Mouse (Mus musculus) liver, embryonic 13.5 days (tissue): ENCODE measurements around the gene Tdrd3. TPM values are rescaled to one million over a fixed set of nuclear protein-coding genes. Genes with fewer than 3 reads are reported as not detected.
A peak's percentile ranks its signal among the peaks of the same experiment; 100 is the strongest.

Source experiments
- ATAC-seq: fragments of 200-750 bp; cut with Nextera tagmentation; 2 replicates; pipeline ENCODE4 v1.8.0; 2017; ENCODE audit warnings: low read depth, mild to moderate bottlenecking, moderate number of reproducible peaks, moderate library complexity
- DNase-seq: peaks from one replicate; pipeline ENCODE4 v3.0.0; 2022
- H3K27ac ChIP-seq: fragments of 300-500 bp; sonication (generic); 2 replicates; pipeline ENCODE4 v1.5.1; 2015; ENCODE audit warnings: moderate library complexity, mild to moderate bottlenecking, inconsistent platforms
- H3K27me3 ChIP-seq: fragments of 300-500 bp; sonication (generic); 2 replicates; pipeline ENCODE4 v1.6.1; 2015; ENCODE audit warnings: mild to moderate bottlenecking, inconsistent platforms
- H3K36me3 ChIP-seq: fragments of 300-500 bp; sonication (generic); 2 replicates; pipeline ENCODE4 v1.6.1; 2015; ENCODE audit warnings: mild to moderate bottlenecking, inconsistent platforms
- H3K4me1 ChIP-seq: fragments of 300-500 bp; sonication (generic); replicated peaks from 2 replicates; pipeline ENCODE4 v1.6.1; 2015; ENCODE audit warnings: inconsistent platforms
- H3K4me2 ChIP-seq: fragments of 300-500 bp; sonication (generic); 2 replicates; pipeline ENCODE4 v1.6.1; 2015; ENCODE audit warnings: inconsistent platforms, mild to moderate bottlenecking, moderate library complexity
- H3K4me3 ChIP-seq: fragments of 300-500 bp; sonication (generic); replicated peaks from 2 replicates; pipeline ENCODE4 v1.5.1; 2015; ENCODE audit warnings: mild to moderate bottlenecking, inconsistent platforms
- H3K9ac ChIP-seq: fragments of 300-500 bp; sonication (generic); 2 replicates; pipeline ENCODE4 v1.6.1; 2015; ENCODE audit warnings: mild to moderate bottlenecking, inconsistent platforms
- H3K9me3 ChIP-seq: fragments of 300-500 bp; sonication (generic); replicated peaks from 2 replicates; pipeline ENCODE4 v1.6.1; 2016; ENCODE audit warnings: inconsistent platforms
- WGBS: fragments of 180-500 bp; shearing (Covaris S2); methylation state at CpG from one replicate; pipeline ENCODE4 v1.1.7; 2015; ENCODE audit not compliant: insufficient replicate concordance; 5-methylcytosine and 5-hydroxymethylcytosine counted together
- polyA plus RNA-seq: library from polyadenylated mRNA; unstranded; fragments of >200 nt; fragmentation: Nextera tagmentation; extraction: Ambion mirVana; gene quantifications from 2 replicates; pipeline ENCODE4 v1.2.1, GENCODE M21; 2015

The Tdrd3 gene
- polyA plus RNA-seq, 1 experiment from 2014 or later = 7.8 TPM

- ATAC-seq (no peak), DNase-seq (no peak)
- Histone ChIP-seq H3K4me2 (peak overlapping the region; percentile 4; the same call in 1 of the 2 replicates), H3K36me3 (no peaks in the 10 kb centered on the region), H3K9ac (no peak overlapping the region), H3K4me1 (no peaks in the 10 kb centered on the region), H3K27ac (no peak overlapping the region), H3K4me3 (no peak overlapping the region), H3K27me3 (no peaks in the 10 kb centered on the region), H3K9me3 (no peaks in the 10 kb centered on the region)
- 16% methylated on average over 15 of the region's 15 CpGs for WGBS
Measured at GRCm38 (mm10) chr14:87568447-87568908, 152.0 kb downstream of the Tdrd3 start.

GRCm38 (mm10) chr14:87569471-87569870 lies 153.0 kb downstream of the Tdrd3 start:
- H3K4me1 ChIP-seq = no peaks in the 10 kb centered on the region
- H3K9ac ChIP-seq = no peak overlapping the region
- WGBS = 56% methylated on average over 2 of the region's 2 CpGs
- H3K9me3 ChIP-seq = no peaks in the 10 kb centered on the region
- DNase-seq (no peak), ATAC-seq (no peak)
- H3K4me3 ChIP-seq = no peak overlapping the region
- H3K27ac ChIP-seq = no peak overlapping the region
- H3K4me2 ChIP-seq = no peak overlapping the region
- no peaks in the 10 kb centered on the region for H3K36me3 ChIP-seq
- no peaks in the 10 kb centered on the region for H3K27me3 ChIP-seq

- WGBS = 35% methylated on average over 5 of the region's 5 CpGs
- Histone ChIP-seq H3K9me3 (no peaks in the 10 kb centered on the region), H3K27ac (no peak overlapping the region), H3K4me2 (no peak overlapping the region), H3K27me3 (no peaks in the 10 kb centered on the region), H3K36me3 (no peaks in the 10 kb centered on the region), H3K9ac (no peak overlapping the region), H3K4me1 (no peaks in the 10 kb centered on the region), H3K4me3 (no peak overlapping the region)
- no peak for ATAC-seq
- DNase-seq = no peak
Measured at GRCm38 (mm10) chr14:87572453-87572852, 156.0 kb downstream of the Tdrd3 start.

- Histone ChIP-seq H3K9ac (no peak overlapping the region), H3K4me2 (no peak overlapping the region), H3K9me3 (no peaks in the 10 kb centered on the region), H3K27ac (no peak overlapping the region), H3K4me3 (no peak overlapping the region), H3K4me1 (no peaks in the 10 kb centered on the region), H3K27me3 (no peaks in the 10 kb centered on the region), H3K36me3 (no peaks in the 10 kb centered on the region)
- DNase-seq = no peak
- WGBS = 50% methylated on average over 3 of the region's 3 CpGs
- ATAC-seq = no peak
Measured at GRCm38 (mm10) chr14:87582610-87583009, 166.2 kb downstream of the Tdrd3 start.
